8 mouse cellular contexts compared by ENCODE assay signal in genomic region chr1:181151541-181151940, GRCm38 (mm10). TPM values are rescaled to one million over a fixed set of nuclear protein-coding genes. Genes with fewer than 3 reads are reported as not detected.
A peak's percentile ranks its signal among the peaks of the same experiment; 100 is the strongest.
DNase-seq lines count a peak whose midpoint lies in the region; ATAC-seq and TF ChIP-seq lines count a peak whose summit lies in the region.

No protein-coding gene starts in this region.

- peak overlapping the region; percentile 81 for H3K4me2 ChIP-seq in lung, embryonic 16.5 days (ENCODE audit: low read depth, low read length)
- H3K4me2 ChIP-seq in embryonic facial prominence, embryonic 13.5 days, result peak overlapping the region; percentile 65
- H3K4me2 ChIP-seq in intestine, postnatal 0 days (replicated peaks; ENCODE audit: low read depth), result peak overlapping the region; percentile 83

- TF ChIP-seq CTCF in intestine, postnatal 0 days (IDR thresholded peaks at IDR 0.05; ENCODE audit: low read depth), result no peak
- no peak for TF ChIP-seq CTCF in olfactory bulb, adult 2 months (IDR thresholded peaks at IDR 0.05; ENCODE audit: insufficient read depth, low read depth, low read length)

- H3K27me3 ChIP-seq in lung, embryonic 16.5 days (ENCODE audit: control insufficient read depth, insufficient read depth, low read depth, low read length), result no peaks in the 10 kb centered on the region
- no peaks in the 10 kb centered on the region for H3K27me3 ChIP-seq in embryonic facial prominence, embryonic 13.5 days
- no peaks in the 10 kb centered on the region for H3K27me3 ChIP-seq in intestine, postnatal 0 days (replicated peaks; ENCODE audit: control insufficient read depth, insufficient read depth, low read length)

- H3K27ac ChIP-seq in lung, embryonic 16.5 days (ENCODE audit: low read length), result no peak overlapping the region
- H3K27ac ChIP-seq in embryonic facial prominence, embryonic 13.5 days, result no peak overlapping the region
- H3K27ac ChIP-seq in intestine, postnatal 0 days (ENCODE audit: low read depth, low read length), result no peak overlapping the region
- no peak overlapping the region for H3K27ac ChIP-seq in olfactory bulb, adult 2 months (ENCODE audit: insufficient read depth, low read depth, low read length)

- H3K9me3 ChIP-seq in lung, embryonic 16.5 days (ENCODE audit: control insufficient read depth, low read length), result no peaks in the 10 kb centered on the region
- no peaks in the 10 kb centered on the region for H3K9me3 ChIP-seq in embryonic facial prominence, embryonic 13.5 days
- no peaks in the 10 kb centered on the region for H3K9me3 ChIP-seq in intestine, postnatal 0 days (ENCODE audit: control insufficient read depth)

- peaks cover 4% of the 10 kb centered on the region for H3K36me3 ChIP-seq in lung, embryonic 16.5 days (ENCODE audit: control insufficient read depth, insufficient read depth, low read length)
- peaks cover 24% of the 10 kb centered on the region for H3K36me3 ChIP-seq in embryonic facial prominence, embryonic 13.5 days
- H3K36me3 ChIP-seq in intestine, postnatal 0 days (ENCODE audit: control insufficient read depth, insufficient read depth), result 0 out of 2 replicates have a peak, but pooled peaks cover 4% of the 10 kb centered on the region

- H3K4me1 ChIP-seq in lung, embryonic 16.5 days (replicated peaks; ENCODE audit: control insufficient read depth, insufficient read depth, low read length), result peaks cover 9% of the 10 kb centered on the region
- H3K4me1 ChIP-seq in embryonic facial prominence, embryonic 13.5 days, result peaks cover 24% of the 10 kb centered on the region
- no peaks in the 10 kb centered on the region; the same call in 1 of the 2 replicates for H3K4me1 ChIP-seq in intestine, postnatal 0 days (replicated peaks; ENCODE audit: control insufficient read depth, insufficient read depth, low read length)
- peaks cover 4% of the 10 kb centered on the region for H3K4me1 ChIP-seq in olfactory bulb, adult 2 months (ENCODE audit: control insufficient read depth, insufficient read depth, low read length)

- peak overlapping the region; percentile 97 for H3K4me3 ChIP-seq in lung, embryonic 16.5 days (ENCODE audit: low read length)
- H3K4me3 ChIP-seq in embryonic facial prominence, embryonic 13.5 days, result peak overlapping the region; percentile 93
- H3K4me3 ChIP-seq in intestine, postnatal 0 days (ENCODE audit: low read depth, low read length), result peak overlapping the region; percentile 80
- peak overlapping the region; percentile 75; the same call in 1 of the 2 replicates for H3K4me3 ChIP-seq in olfactory bulb, adult 2 months (ENCODE audit: insufficient read depth, low read depth, low read length)

- TF ChIP-seq POLR2A in olfactory bulb, adult 2 months (IDR thresholded peaks at IDR 0.05; ENCODE audit: insufficient read depth, low read depth, low read length), result no peak

- 31% methylated on average over 5 of the region's 5 CpGs for WGBS in lung, embryonic 16.5 days
- WGBS in embryonic facial prominence, embryonic 13.5 days, result 27% methylated on average over 5 of the region's 5 CpGs
- 13% methylated on average over 5 of the region's 5 CpGs for WGBS in intestine, postnatal 0 days
- WGBS in olfactory bulb, adult 2 months, result 22% methylated on average over 5 of the region's 5 CpGs

- ATAC-seq in lung, embryonic 16.5 days (ENCODE audit: low read depth), result no peak
- ATAC-seq in embryonic facial prominence, embryonic 13.5 days (ENCODE audit: insufficient number of reproducible peaks, insufficient read depth, low FRiP score, low TSS enrichment, low read depth), result 0 out of 2 replicates have a peak, but pooled peaks have one; percentile 29
- no peak for ATAC-seq in intestine, postnatal 0 days

- intact Hi-C loops in gastrocnemius, postnatal 14 days (cut with DNase I; ENCODE audit: low total_unique reads), result no loop called here

- DNase-seq in lung, postnatal 14 days, result no peak
- no peak for DNase-seq in left cerebral cortex, adult 9 months (ENCODE audit: low spot score in 2 of 2)
- DNase-seq in gastrocnemius, postnatal 14 days, result no peak
- DNase-seq in cerebellum, postnatal 10 days, result no peak

- H3K9ac ChIP-seq in lung, embryonic 16.5 days (ENCODE audit: low read length), result peak overlapping the region; percentile 91
- peak overlapping the region; percentile 94 for H3K9ac ChIP-seq in embryonic facial prominence, embryonic 13.5 days
- H3K9ac ChIP-seq in intestine, postnatal 0 days (ENCODE audit: low read depth, low read length), result peak overlapping the region; percentile 79; the same call in 1 of the 2 replicates

RNA-seq across cellular contexts. Expression of gene Cnih4, which starts 7.0 kb away (rescaled TPM):
- polyA plus RNA-seq in lung, embryonic 16.5 days (2015; fragmentation: Nextera tagmentation; extraction: Ambion mirVana), result 106 and 121 TPM in 2 replicates
- 89.2 and 98.8 TPM in 2 replicates for polyA plus RNA-seq in embryonic facial prominence, embryonic 13.5 days (2015; fragmentation: Nextera tagmentation; extraction: Ambion mirVana)
- polyA plus RNA-seq in intestine, postnatal 0 days (2015; fragmentation: Nextera tagmentation; extraction: Ambion mirVana), result 107 and 120 TPM in 2 replicates
- not detected in 2 replicates for polyA plus RNA-seq in olfactory bulb, adult 2 months (2012; ENCODE audit: insufficient read depth, insufficient read length, low replicate concordance, missing spikeins)
- total RNA-seq in gastrocnemius, postnatal 14 days (2021), result 10 to 100 TPM; 25.9 to 28.6 TPM

RNA-seq across cellular contexts. Expression of gene Nvl, which starts 7.5 kb away (rescaled TPM):
- 30.5 and 33.0 TPM in 2 replicates for polyA plus RNA-seq in lung, embryonic 16.5 days (2015; fragmentation: Nextera tagmentation; extraction: Ambion mirVana)
- polyA plus RNA-seq in embryonic facial prominence, embryonic 13.5 days (2015; fragmentation: Nextera tagmentation; extraction: Ambion mirVana), result 51.6 and 55.4 TPM in 2 replicates
- polyA plus RNA-seq in intestine, postnatal 0 days (2015; fragmentation: Nextera tagmentation; extraction: Ambion mirVana), result 7.3 and 8.5 TPM in 2 replicates
- polyA plus RNA-seq in olfactory bulb, adult 2 months (2012; ENCODE audit: insufficient read depth, insufficient read length, low replicate concordance, missing spikeins), result 167 TPM in 1 of 2 replicates, not detected in the other
- total RNA-seq in gastrocnemius, postnatal 14 days (2021), result 1 to 10 TPM; 8.3 to 8.7 TPM
